Mouse (Mus musculus) embryonic stem cell, embryonic (primary cell): ENCODE results near the gene Smad9.

Experiments
- CTCF ChIA-PET, 4 experiments: fragments of 300-600 bp in 2 of 4; fragments of 350-600 bp in 2 of 4; sonication (Branson Sonifier 250); formaldehyde crosslinking; loops; one replicate each; lab custom pipeline; 2022; ENCODE audit warnings: inconsistent platforms in 2 of 4; lab: Charles Lee
- POLR2A ChIA-PET, 4 experiments: fragments of 300-600 bp in 2 of 4; fragments of 350-600 bp in 2 of 4; sonication (Branson Sonifier 250); formaldehyde crosslinking; loops; one replicate each; lab custom pipeline; 2022; ENCODE audit warnings: antibody characterized with exemption in 4 of 4, inconsistent platforms in 1 of 4; lab: Charles Lee

Gene Smad9

DNA sequence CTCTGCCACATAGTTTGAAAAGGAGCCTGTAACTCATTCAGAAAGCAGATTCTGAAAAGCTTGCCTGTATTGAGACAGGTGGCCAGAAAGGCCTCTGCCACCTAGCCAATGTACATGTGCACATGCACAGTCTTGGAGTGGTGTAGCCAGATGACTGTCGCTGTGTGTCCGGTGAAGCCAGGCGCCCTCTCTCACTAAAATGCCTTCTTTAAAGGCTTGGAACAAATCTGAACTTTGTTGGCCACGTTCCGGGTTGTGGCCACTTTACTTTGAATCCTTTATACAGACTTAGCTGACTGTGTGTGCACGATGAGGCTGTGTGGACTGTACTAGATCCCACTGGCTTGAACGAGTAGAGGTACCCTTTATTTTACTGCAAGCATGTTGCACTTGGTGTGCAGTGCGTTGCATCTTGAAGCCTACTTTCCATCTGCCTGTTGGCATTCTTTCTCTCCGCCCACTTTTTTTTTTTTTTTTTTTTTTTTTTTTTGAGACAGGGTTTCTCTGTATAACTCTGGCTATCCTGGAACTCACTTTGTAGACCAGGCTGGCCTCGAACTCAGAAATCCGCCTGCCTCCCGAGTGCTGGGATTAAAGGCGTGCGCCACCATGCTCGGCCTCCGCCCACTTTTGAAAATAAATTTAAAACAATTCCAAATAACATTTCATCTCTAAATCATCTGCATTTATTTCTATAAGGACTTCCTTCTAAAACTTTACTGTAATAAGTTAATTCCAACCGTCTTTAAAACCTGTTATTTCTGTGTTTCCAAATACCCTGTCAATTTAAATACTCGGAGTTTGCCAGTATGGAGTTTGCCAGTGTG is 19.1 kb upstream of the Smad9 start:
- POLR2A ChIA-PET: interaction anchor here in 3 of 4 experiments (0.7 to 3.7 kb wide), 11 partner anchors 9 to 44 kb away, joined by 3 to 23 read pairs (median 9); partner anchors contain the start of gene Supt20 (in 2 of the 3)
- CTCF ChIA-PET: interaction anchor here in 3 of 4 experiments (0.6 to 2.3 kb wide), 10 partner anchors 10 to 72 kb away, joined by 3 to 43 read pairs (median 6); partner anchors contain the start of gene Supt20 (in 1 of the 3)

- CTCF ChIA-PET: interaction anchor here in 1 of 4 experiments (0.6 kb wide), 1 partner anchor 8 kb away, joined by 3 read pairs; no protein-coding TSS in a partner anchor
- POLR2A ChIA-PET: interaction anchor here in 1 of 4 experiments (0.8 kb wide), 1 partner anchor 8 kb away, joined by 3 read pairs; no protein-coding TSS in a partner anchor
Observed at GRCm38 (mm10) chr3:54737317-54737716, 18.1 kb upstream of the Smad9 start.

DNA sequence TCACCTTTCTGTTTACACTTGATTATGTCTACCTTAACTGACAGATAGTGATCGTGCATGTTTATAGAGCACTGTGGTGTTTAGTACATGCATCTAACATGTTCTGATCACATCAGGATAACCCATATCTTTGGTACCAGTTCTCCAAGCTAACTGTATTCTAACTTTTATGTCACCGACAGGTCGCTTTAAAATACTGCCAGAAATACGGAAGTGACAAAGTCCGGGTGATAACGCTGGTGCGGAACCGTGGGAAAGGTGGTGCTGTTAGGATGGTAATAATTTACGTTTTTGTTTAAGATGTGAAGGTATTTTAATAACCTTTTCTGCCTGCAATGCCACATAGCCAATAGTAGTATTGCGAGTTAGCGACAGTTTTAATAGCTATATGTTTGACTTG is 13.4 kb upstream of the Smad9 start:
- POLR2A ChIA-PET: interaction anchor here in 2 of 4 experiments (1.0 to 1.3 kb wide), 2 partner anchors 11 to 12 kb away, joined by 4 read pairs; no protein-coding TSS in a partner anchor
- CTCF ChIA-PET: no interaction called here

DNA sequence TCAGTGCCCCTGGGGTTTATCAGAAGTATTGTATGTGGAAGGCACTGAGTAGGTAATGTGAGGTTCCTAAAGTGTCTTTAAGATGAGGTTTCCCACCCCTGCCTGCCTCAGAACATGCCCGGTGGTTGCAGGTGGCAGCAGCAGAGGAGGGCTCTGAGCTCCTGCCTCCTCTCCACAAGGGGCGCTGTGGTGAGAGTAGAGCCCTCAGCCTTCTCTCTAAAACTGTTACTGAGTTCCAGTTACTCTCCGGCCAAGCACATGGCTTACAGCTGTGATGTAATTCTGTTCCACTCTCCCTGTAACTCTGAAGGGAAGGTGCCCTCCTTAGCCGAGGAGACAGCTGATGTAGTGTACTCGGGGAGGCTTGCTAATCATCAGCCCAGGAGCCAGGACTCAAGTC is 9.6 kb upstream of the Smad9 start:
- CTCF ChIA-PET: interaction anchor here (0.5 to 4.3 kb wide), 40 partner anchors 8 to 469 kb away, joined by 3 to 43 read pairs (median 4); partner anchors contain the start of genes Alg5 (in 4 of the 4), Exosc8 (in 4 of the 4), Smad9 (in 2 of the 4) and Supt20 (in 1 of the 4)
- POLR2A ChIA-PET: interaction anchor here in 3 of 4 experiments (0.7 to 2.5 kb wide), 22 partner anchors 8 to 380 kb away, joined by 3 to 23 read pairs (median 3); partner anchors contain the start of genes Alg5 (in 3 of the 3), Exosc8 (in 3 of the 3), Smad9 (in 1 of the 3) and Supt20 (in 1 of the 3)

- CTCF ChIA-PET: interaction anchor here in 1 of 4 experiments (0.7 kb wide), 2 partner anchors 130 to 798 kb away, joined by 3 to 5 read pairs; no protein-coding TSS in a partner anchor
Observed at GRCm38 (mm10) chr3:54753411-54753810, 2.0 kb upstream of the Smad9 start.

DNA sequence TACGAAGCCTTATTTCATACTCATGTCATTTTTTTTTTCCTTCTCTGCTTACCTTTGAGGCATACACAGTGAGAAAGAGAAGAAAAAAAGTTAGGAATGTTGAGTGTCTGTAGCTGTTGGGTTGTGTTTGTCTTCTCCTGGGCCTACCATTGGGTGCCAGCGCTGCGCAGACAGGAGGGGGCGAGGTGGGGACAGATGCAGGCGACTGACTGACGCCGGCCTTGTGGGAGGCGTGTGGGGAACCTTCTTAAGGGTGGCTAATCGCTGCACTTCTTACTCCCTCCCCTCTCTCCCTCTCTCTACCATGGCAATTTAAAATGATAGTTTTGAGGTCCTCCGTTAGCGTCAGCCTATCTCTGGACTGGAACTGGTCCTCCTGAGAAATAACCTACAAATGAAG is 676 bp downstream of the Smad9 start:
- ChIA-PET CTCF (interaction anchor here in 3 of 4 experiments (0.8 to 4.0 kb wide), 4 partner anchors 8 to 11 kb away, joined by 3 to 14 read pairs (median 6); no protein-coding TSS in a partner anchor), POLR2A (interaction anchor here in 2 of 4 experiments (0.6 to 1.8 kb wide), 6 partner anchors 8 to 1871 kb away, joined by 3 to 6 read pairs (median 3); no protein-coding TSS in a partner anchor)

More at GRCm38 (mm10) chr3:54753411-54753810, 2.0 kb upstream of the Smad9 start:
- POLR2A ChIA-PET: interaction anchor here in 2 of 4 experiments (0.9 to 1.0 kb wide), 2 partner anchors 61 to 487 kb away, joined by 3 to 4 read pairs; partner anchors contain the start of gene Supt20 (in 1 of the 2)

GRCm38 (mm10) chr3:54757446-54757845 is 2.1 kb downstream of the Smad9 start:
- ChIA-PET CTCF (interaction anchor here in 1 of 4 experiments (4.0 kb wide), 1 partner anchor 12 kb away, joined by 14 read pairs; no protein-coding TSS in a partner anchor), POLR2A (no interaction called here)

GRCm38 (mm10) chr3:54759211-54759610 is 3.8 kb downstream of the Smad9 start:
- POLR2A ChIA-PET: interaction anchor here in 2 of 4 experiments (0.6 to 1.1 kb wide), 2 partner anchors 13 to 23 kb away, joined by 3 read pairs; no protein-coding TSS in a partner anchor
- CTCF ChIA-PET: interaction anchor here in 2 of 4 experiments (0.9 to 1.4 kb wide), 2 partner anchors 13 to 23 kb away, joined by 3 read pairs; no protein-coding TSS in a partner anchor

DNA sequence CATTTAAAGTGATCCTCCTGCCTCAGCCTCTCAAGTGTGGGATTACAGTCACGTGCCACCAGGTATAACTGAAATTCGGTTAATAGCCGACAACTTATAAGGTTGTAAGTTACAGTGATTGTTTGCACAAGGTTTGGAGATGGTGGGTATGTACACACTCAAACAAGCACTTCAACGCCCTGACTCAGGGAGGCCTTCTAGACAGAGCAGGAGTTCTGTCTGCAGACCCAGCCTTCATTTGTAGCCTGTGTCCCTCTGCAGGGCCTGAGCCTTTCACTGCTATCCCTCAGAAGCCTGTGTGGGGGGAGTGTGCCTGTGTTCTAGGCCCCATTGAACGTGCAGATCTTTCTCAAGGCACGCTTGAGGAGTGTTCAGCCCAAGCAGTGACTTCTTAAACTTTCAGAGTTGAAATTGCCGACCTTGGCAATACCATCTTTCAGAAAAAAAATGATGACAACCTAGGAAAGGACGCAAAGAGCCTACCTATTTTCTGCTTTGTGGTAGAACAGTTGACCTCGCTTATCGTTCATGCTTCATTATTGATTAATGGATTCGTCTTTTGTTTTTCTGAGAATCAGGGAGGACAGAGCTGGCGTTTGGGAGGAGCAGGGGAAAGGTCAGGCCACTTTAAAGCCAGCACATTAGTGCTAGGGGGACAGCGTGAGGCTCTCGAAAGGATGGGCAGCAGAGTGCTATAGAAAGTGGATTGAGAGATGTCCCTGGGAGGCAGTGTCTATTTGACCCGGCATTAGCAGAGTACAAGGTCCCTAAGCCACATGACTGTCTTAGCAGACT is 5.1 kb downstream of the Smad9 start:
- POLR2A ChIA-PET: no interaction called here
- CTCF ChIA-PET: interaction anchor here in 1 of 4 experiments (0.6 kb wide), 1 partner anchor 15 kb away, joined by 4 read pairs; no protein-coding TSS in a partner anchor

GRCm38 (mm10) chr3:54761258-54761657 is 5.9 kb downstream of the Smad9 start:
- CTCF ChIA-PET: no interaction called here
- POLR2A ChIA-PET: no interaction called here

DNA sequence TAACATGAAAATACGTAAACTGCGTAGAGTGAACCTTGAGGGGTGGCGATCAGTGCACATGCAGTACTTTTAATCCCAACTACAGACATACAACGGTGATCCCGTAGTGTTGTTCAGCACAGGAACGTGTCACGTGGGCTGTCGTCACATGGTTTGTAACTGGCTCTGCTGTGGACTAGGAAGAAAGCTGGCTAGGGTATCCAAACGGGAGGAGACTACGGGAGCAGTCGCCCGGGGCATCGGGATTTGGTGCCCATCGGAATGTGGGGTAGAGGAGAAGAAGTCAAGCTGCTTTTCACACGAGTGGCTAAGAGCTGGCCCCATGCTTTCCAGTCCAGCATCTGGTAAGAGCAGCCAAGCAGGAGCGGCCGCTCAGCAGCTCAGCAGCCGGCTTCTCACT is 9.0 kb downstream of the Smad9 start:
- ChIA-PET CTCF (interaction anchor here (0.5 to 2.4 kb wide), 10 partner anchors 8 to 293 kb away, joined by 3 to 13 read pairs (median 4); partner anchors contain the start of genes Alg5 (in 1 of the 4) and Exosc8 (in 1 of the 4)), POLR2A (interaction anchor here in 3 of 4 experiments (0.6 to 1.9 kb wide), 20 partner anchors 8 to 623 kb away, joined by 3 to 7 read pairs (median 3); partner anchors contain the start of genes Smad9 (in 2 of the 3), Supt20 (in 2 of the 3), Alg5 (in 1 of the 3) and Exosc8 (in 1 of the 3))

DNA sequence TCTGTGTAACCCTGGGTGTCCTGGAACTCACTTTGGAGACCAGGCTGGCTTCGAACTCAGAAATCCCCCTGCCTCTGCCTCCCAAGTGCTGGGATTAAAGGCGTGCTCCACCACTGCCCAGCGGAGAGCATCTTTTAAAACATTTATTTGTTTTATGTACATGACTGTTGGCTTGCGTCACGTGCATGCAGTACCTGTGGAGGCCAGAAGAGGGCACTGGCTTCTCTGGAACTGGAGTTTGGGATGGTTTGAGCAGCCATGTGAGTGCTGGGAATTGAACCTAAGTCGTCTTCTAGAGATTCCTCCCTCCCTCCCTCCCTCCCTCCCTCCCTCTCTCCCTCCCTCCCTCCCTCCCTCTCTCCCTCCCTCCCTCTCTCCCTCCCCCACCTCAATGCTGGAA is 10.1 kb downstream of the Smad9 start:
- ChIA-PET POLR2A (interaction anchor here in 3 of 4 experiments (0.5 to 1.9 kb wide), 11 partner anchors 10 to 51 kb away, joined by 3 to 7 read pairs (median 3); partner anchors contain the start of gene Smad9 (in 1 of the 3)), CTCF (interaction anchor here in 2 of 4 experiments (1.0 to 2.4 kb wide), 5 partner anchors 16 to 44 kb away, joined by 3 to 13 read pairs (median 4); no protein-coding TSS in a partner anchor)

GRCm38 (mm10) chr3:54766034-54766433 is 10.7 kb downstream of the Smad9 start:
- POLR2A ChIA-PET: interaction anchor here in 2 of 4 experiments (0.7 to 1.5 kb wide), 7 partner anchors 10 to 31 kb away, joined by 3 to 5 read pairs (median 3); partner anchors contain the start of genes Alg5 (in 1 of the 2), Exosc8 (in 1 of the 2) and Smad9 (in 1 of the 2)

GRCm38 (mm10) chr3:54766811-54767210 is 11.4 kb downstream of the Smad9 start:
- ChIA-PET CTCF (interaction anchor here in 1 of 4 experiments (0.6 kb wide), 1 partner anchor 976 kb away, joined by 3 read pairs; no protein-coding TSS in a partner anchor), POLR2A (interaction anchor here in 2 of 4 experiments (0.6 to 1.5 kb wide), 5 partner anchors 11 to 74 kb away, joined by 3 to 5 read pairs (median 3); partner anchors contain the start of genes Alg5 (in 1 of the 2), Exosc8 (in 1 of the 2) and Smad9 (in 1 of the 2))

More at GRCm38 (mm10) chr3:54766034-54766433, 10.7 kb downstream of the Smad9 start:
- CTCF ChIA-PET: interaction anchor here in 2 of 4 experiments (0.6 to 1.0 kb wide), 2 partner anchors 32 to 976 kb away, joined by 3 to 4 read pairs; no protein-coding TSS in a partner anchor

- ChIA-PET POLR2A (no interaction called here), CTCF (no interaction called here)
Observed at GRCm38 (mm10) chr3:54768592-54768991, 13.2 kb downstream of the Smad9 start.
